Mouse (Mus musculus): Measurements from ENCODE around the gene Dnah14. TPM values are rescaled to one million over a fixed set of nuclear protein-coding genes. Genes with fewer than 3 reads are reported as not detected.

Dnah14 gene
- 0.69 and 0.83 TPM in 2 replicates for polyA plus RNA-seq (2021; fragmentation: Nextera tagmentation)
- long read RNA-seq, experiment 1, partial matches to known transcripts: 0 of 3 reads
- long read RNA-seq, experiment 1, other reads (novel, unspliced or antisense): 3 of 3 reads
- long read RNA-seq, experiment 2, partial matches to known transcripts: 0 of 3 reads
- long read RNA-seq, experiment 2, other reads (novel, unspliced or antisense): 3 of 3 reads

GRCm38 (mm10) chr1:181576322-181576721 is at the start of gene Dnah14:
Gene Dnah14 (plus strand): TSS chr1:181576559.

GRCm38 (mm10) chr1:181842781-181843180 is 266.4 kb downstream of the Dnah14 start, which contains the start of gene Lbr:
Gene Lbr (minus strand): TSS chr1:181843046.

Other genes with a start within 250 kb of the Dnah14 start
- gene Cnih3, start 223.9 kb upstream of the Dnah14 start, polyA plus RNA-seq (2021; fragmentation: Nextera tagmentation): 52.4 and 66.9 TPM in 2 replicates
- gene Ccdc121, start 65.1 kb upstream of the Dnah14 start, polyA plus RNA-seq (2021; fragmentation: Nextera tagmentation): 0.41 and 0.85 TPM in 2 replicates